Mouse (Mus musculus): ENCODE measurements around the gene Maea.
"Not testable (repeated sequence)": the region's sequence is repeated elsewhere in the genome, so short reads cannot be mapped to it uniquely, and the experiment has no call there.

Gene Maea

GRCm38 (mm10) chr5:33335273-33335976 is at the start of gene Maea:
TSS of gene Maea (plus strand) at chr5:33335509.
- DNase-seq (ENCODE audit: low spot score in 2 of 2) = peak; percentile 97 to 99

GRCm38 (mm10) chr5:33293796-33294430 is 41.4 kb upstream of the Maea start:
- DNase-seq (ENCODE audit: low spot score in 2 of 2) = no peak

- DNase-seq (ENCODE audit: low spot score in 2 of 2) = peak in 1 of 2 experiments; percentile 4
These were observed 38.1 kb upstream of the Maea start for GRCm38 (mm10) chr5:33297164-33297563.

GRCm38 (mm10) chr5:33301801-33302200 is 33.5 kb upstream of the Maea start:
- DNase-seq (ENCODE audit: low spot score in 2 of 2) = no peak

GRCm38 (mm10) chr5:33310704-33311462 is 24.4 kb upstream of the Maea start:
- no peak for DNase-seq (ENCODE audit: low spot score in 2 of 2)

GRCm38 (mm10) chr5:33312192-33312591 is 23.1 kb upstream of the Maea start:
- DNase-seq (ENCODE audit: low spot score in 2 of 2) = no peak

- DNase-seq (ENCODE audit: low spot score in 2 of 2) = no peak
These were observed 10.8 kb upstream of the Maea start for GRCm38 (mm10) chr5:33324491-33324890.

GRCm38 (mm10) chr5:33334381-33335272 is 682 bp upstream of the Maea start:
- DNase-seq (ENCODE audit: low spot score in 2 of 2) = no peak

- peak in 1 of 2 experiments; percentile 19 for DNase-seq (ENCODE audit: low spot score in 2 of 2)
These were observed 660 bp downstream of the Maea start for GRCm38 (mm10) chr5:33335977-33336360.

GRCm38 (mm10) chr5:33337206-33337605 is 1.9 kb downstream of the Maea start:
- no peak for DNase-seq (ENCODE audit: low spot score in 2 of 2)

GRCm38 (mm10) chr5:33341165-33341564 is 5.9 kb downstream of the Maea start:
- DNase-seq (ENCODE audit: low spot score in 2 of 2) = no peak

GRCm38 (mm10) chr5:33342248-33342647 is 6.9 kb downstream of the Maea start:
- DNase-seq (ENCODE audit: low spot score in 2 of 2) = not testable (repeated sequence)

GRCm38 (mm10) chr5:33342821-33343220 is 7.5 kb downstream of the Maea start:
- DNase-seq (ENCODE audit: low spot score in 2 of 2) = no peak

- DNase-seq (ENCODE audit: low spot score in 2 of 2) = no peak
These were observed 8.3 kb downstream of the Maea start for GRCm38 (mm10) chr5:33343571-33343970.

- DNase-seq (ENCODE audit: low spot score in 2 of 2) = no peak
These were observed 8.8 kb downstream of the Maea start for GRCm38 (mm10) chr5:33344070-33344469.

GRCm38 (mm10) chr5:33347620-33348019 is 12.3 kb downstream of the Maea start:
- no peak for DNase-seq (ENCODE audit: low spot score in 2 of 2)

- no peak for DNase-seq (ENCODE audit: low spot score in 2 of 2)
These were observed 13.9 kb downstream of the Maea start for GRCm38 (mm10) chr5:33349205-33349604.

- no peak for DNase-seq (ENCODE audit: low spot score in 2 of 2)
These were observed 14.4 kb downstream of the Maea start for GRCm38 (mm10) chr5:33349706-33350105.

GRCm38 (mm10) chr5:33351556-33352272 is 16.4 kb downstream of the Maea start:
- DNase-seq (ENCODE audit: low spot score in 2 of 2) = no peak

- DNase-seq (ENCODE audit: low spot score in 2 of 2) = no peak
These were observed 16.9 kb downstream of the Maea start for GRCm38 (mm10) chr5:33352273-33352645.

GRCm38 (mm10) chr5:33353011-33353410 is 17.7 kb downstream of the Maea start:
- DNase-seq (ENCODE audit: low spot score in 2 of 2) = no peak
